Mouse (Mus musculus) hindbrain, postnatal 0 days (tissue): Measurements from ENCODE around the gene Clint1. TPM values are rescaled to one million over a fixed set of nuclear protein-coding genes. Genes with fewer than 3 reads are reported as not detected.
A peak's percentile ranks its signal among the peaks of the same experiment; 100 is the strongest.

Experiments
- ATAC-seq: fragments of 200-750 bp; cut with Nextera tagmentation; 2 replicates; pipeline ENCODE4 v1.8.0; 2017; ENCODE audit warnings: mild to moderate bottlenecking, moderate TSS enrichment, moderate library complexity
- DNase-seq: peaks from one replicate; pipeline ENCODE4 v3.0.0-alpha.2; 2015; ENCODE audit warnings: low spot score
- H3K27ac ChIP-seq: fragments of 300-500 bp; sonication (generic); 2 replicates; pipeline ENCODE4 v1.5.1; 2014; ENCODE audit warnings: mild to moderate bottlenecking
- H3K27me3 ChIP-seq: fragments of 300-500 bp; sonication (generic); 2 replicates; pipeline ENCODE4 v1.6.1; 2014; ENCODE audit warnings: low read length, mixed read lengths; ENCODE audit not compliant: insufficient read depth
- H3K36me3 ChIP-seq: fragments of 300-500 bp; sonication (generic); 2 replicates; pipeline ENCODE4 v1.6.1; 2014; ENCODE audit warnings: low read length, mixed read lengths; ENCODE audit not compliant: insufficient read depth
- H3K4me1 ChIP-seq: fragments of 300-500 bp; sonication (generic); 2 replicates; pipeline ENCODE4 v1.6.1; 2014; ENCODE audit warnings: antibody characterized with exemption, low read length, mixed read lengths; ENCODE audit not compliant: insufficient read depth
- H3K4me2 ChIP-seq: fragments of 300-500 bp; sonication (generic); 2 replicates; pipeline ENCODE4 v1.6.1; 2014; ENCODE audit warnings: low read depth, mild to moderate bottlenecking, low read length, moderate library complexity, mixed read lengths
- H3K4me3 ChIP-seq: fragments of 300-500 bp; sonication (generic); 2 replicates; pipeline ENCODE4 v1.5.1; 2014; ENCODE audit warnings: low read length
- H3K9ac ChIP-seq: fragments of 300-500 bp; sonication (generic); replicated peaks from 2 replicates; pipeline ENCODE4 v1.6.1; 2014; ENCODE audit warnings: mild to moderate bottlenecking, low read length, moderate library complexity, mixed read lengths
- H3K9me3 ChIP-seq: fragments of 300-500 bp; sonication (generic); 2 replicates; pipeline ENCODE4 v1.6.1; 2016; ENCODE audit warnings: low read length, mixed read lengths
- CTCF ChIP-seq: IDR thresholded peaks from 2 replicates; pipeline ENCODE4 v1.5.1; 2016; ENCODE audit warnings: antibody characterized with exemption, control low read depth, low read depth
- WGBS: fragments of 180-500 bp; shearing (Covaris S2); extraction: QIAGEN DNeasy Blood & Tissue Kit; methylation state at CpG from one replicate; pipeline ENCODE4 v1.1.7; 2014; 5-methylcytosine and 5-hydroxymethylcytosine counted together
- polyA plus RNA-seq: library from polyadenylated mRNA; unstranded; fragments of >200 nt; fragmentation: Nextera tagmentation; extraction: Ambion mirVana; gene quantifications from 2 replicates; pipeline ENCODE4 v1.2.1, GENCODE M21; 2015
- total RNA-seq: library from RNA; depleted of rRNA; stranded (reverse); fragments of >200 nt; gene quantifications from 2 replicates; pipeline ENCODE4 v1.2.3, GENCODE M21; 2014

Clint1 gene
- total and polyA plus RNA-seq, 2 experiments from 2014 or later, result 30.4 to 31.0 TPM

GRCm38 (mm10) chr11:45906109-45906786 is 54.4 kb downstream of the Clint1 start:
- no peaks in the 10 kb centered on the region for H3K27me3 ChIP-seq
- H3K9ac ChIP-seq, result no peak overlapping the region
- no peaks in the 10 kb centered on the region for H3K9me3 ChIP-seq
- DNase-seq (no peak), ATAC-seq (no peak)
- no peak overlapping the region for H3K4me3 ChIP-seq
- WGBS, result 90% methylated on average over 8 of the region's 8 CpGs
- no peak overlapping the region for H3K4me2 ChIP-seq
- H3K27ac ChIP-seq, result no peak overlapping the region
- H3K4me1 ChIP-seq, result no peaks in the 10 kb centered on the region
- TF ChIP-seq CTCF, result no peak
- peaks cover 52% of the 10 kb centered on the region for H3K36me3 ChIP-seq

GRCm38 (mm10) chr11:45907301-45907700 is 55.5 kb downstream of the Clint1 start:
- Histone ChIP-seq H3K36me3 (peaks cover 50% of the 10 kb centered on the region), H3K27me3 (no peaks in the 10 kb centered on the region), H3K27ac (no peak overlapping the region), H3K9me3 (no peaks in the 10 kb centered on the region), H3K4me1 (no peaks in the 10 kb centered on the region), H3K9ac (no peak overlapping the region), H3K4me3 (no peak overlapping the region), H3K4me2 (no peak overlapping the region)
- peak; percentile 28 for DNase-seq
- ATAC-seq, result 0 out of 2 replicates have a peak, but pooled peaks have one; percentile 24
- no peak for TF ChIP-seq CTCF
- WGBS, result 49% methylated on average over 5 of the region's 5 CpGs

- ATAC-seq (no peak), DNase-seq (no peak)
- Histone ChIP-seq H3K4me2 (no peak overlapping the region), H3K36me3 (peaks cover 48% of the 10 kb centered on the region), H3K9me3 (no peaks in the 10 kb centered on the region), H3K4me1 (no peaks in the 10 kb centered on the region), H3K9ac (no peak overlapping the region), H3K27ac (no peak overlapping the region), H3K4me3 (no peak overlapping the region), H3K27me3 (no peaks in the 10 kb centered on the region)
- 94% methylated on average over 7 of the region's 7 CpGs for WGBS
- no peak for TF ChIP-seq CTCF
Measured at GRCm38 (mm10) chr11:45908070-45908469, 56.2 kb downstream of the Clint1 start.

GRCm38 (mm10) chr11:45908894-45909293 is 57.0 kb downstream of the Clint1 start:
- no peaks in the 10 kb centered on the region for H3K4me1 ChIP-seq
- no peak for DNase-seq
- H3K27me3 ChIP-seq, result no peaks in the 10 kb centered on the region
- 94% methylated on average over 7 of the region's 7 CpGs for WGBS
- no peak overlapping the region for H3K9ac ChIP-seq
- no peak for TF ChIP-seq CTCF
- H3K36me3 ChIP-seq, result peaks cover 42% of the 10 kb centered on the region
- no peak overlapping the region for H3K4me3 ChIP-seq
- H3K27ac ChIP-seq, result no peak overlapping the region
- H3K9me3 ChIP-seq, result no peaks in the 10 kb centered on the region
- H3K4me2 ChIP-seq, result no peak overlapping the region
- no peak for ATAC-seq

GRCm38 (mm10) chr11:45910701-45911100 is 58.9 kb downstream of the Clint1 start:
- WGBS, result 72% methylated on average over 5 of the region's 5 CpGs
- no peaks in the 10 kb centered on the region for H3K9me3 ChIP-seq
- ATAC-seq (no peak), DNase-seq (no peak)
- H3K27me3 ChIP-seq, result no peaks in the 10 kb centered on the region
- no peak overlapping the region for H3K9ac ChIP-seq
- no peaks in the 10 kb centered on the region for H3K4me1 ChIP-seq
- H3K36me3 ChIP-seq, result peaks cover 41% of the 10 kb centered on the region
- no peak overlapping the region for H3K27ac ChIP-seq
- TF ChIP-seq CTCF, result no peak
- no peak overlapping the region for H3K4me3 ChIP-seq
- no peak overlapping the region for H3K4me2 ChIP-seq

- Histone ChIP-seq H3K9ac (no peak overlapping the region), H3K9me3 (no peaks in the 10 kb centered on the region), H3K4me3 (no peak overlapping the region), H3K27ac (no peak overlapping the region), H3K36me3 (no peaks in the 10 kb centered on the region; the same call in 1 of the 2 replicates), H3K4me1 (no peaks in the 10 kb centered on the region), H3K4me2 (no peak overlapping the region), H3K27me3 (no peaks in the 10 kb centered on the region)
- DNase-seq, result no peak
- 90% methylated on average over 10 of the region's 10 CpGs for WGBS
- no peak for ATAC-seq
- no peak for TF ChIP-seq CTCF
Measured at GRCm38 (mm10) chr11:45916196-45916595, 64.3 kb downstream of the Clint1 start.

- 93% methylated on average over 6 of the region's 6 CpGs for WGBS
- no peak for DNase-seq
- no peaks in the 10 kb centered on the region for H3K9me3 ChIP-seq
- no peak for TF ChIP-seq CTCF
- no peak overlapping the region for H3K9ac ChIP-seq
- no peaks in the 10 kb centered on the region for H3K36me3 ChIP-seq
- no peaks in the 10 kb centered on the region for H3K4me1 ChIP-seq
- H3K27ac ChIP-seq, result no peak overlapping the region
- no peak overlapping the region for H3K4me3 ChIP-seq
- ATAC-seq, result no peak
- H3K27me3 ChIP-seq, result no peaks in the 10 kb centered on the region
- H3K4me2 ChIP-seq, result no peak overlapping the region
Measured at GRCm38 (mm10) chr11:45918018-45918417, 66.2 kb downstream of the Clint1 start.
